Mouse (Mus musculus) neural tube, embryonic 15.5 days (tissue): ENCODE data around the gene Gjc3. TPM values are rescaled to one million over a fixed set of nuclear protein-coding genes. Genes with fewer than 3 reads are reported as not detected.
"Not testable (repeated sequence)": the region's sequence is repeated elsewhere in the genome, so short reads cannot be mapped to it uniquely, and the experiment has no call there.

Experiments used
- ATAC-seq: fragments of 200-750 bp; cut with Nextera tagmentation; 2 replicates; pipeline ENCODE4 v1.8.0; 2017; ENCODE audit warnings: mild to moderate bottlenecking, moderate TSS enrichment, moderate library complexity; ENCODE audit not compliant: low FRiP score
- H3K27ac ChIP-seq: fragments of 300-500 bp; sonication (generic); replicated peaks from 2 replicates; pipeline ENCODE4 v1.5.1; 2015; ENCODE audit warnings: mild to moderate bottlenecking, inconsistent platforms
- H3K27me3 ChIP-seq: fragments of 300-500 bp; sonication (generic); replicated peaks from 2 replicates; pipeline ENCODE4 v1.6.1; 2015; ENCODE audit warnings: inconsistent platforms
- H3K36me3 ChIP-seq: fragments of 300-500 bp; sonication (generic); 2 replicates; pipeline ENCODE4 v1.6.1; 2015; ENCODE audit warnings: inconsistent platforms
- H3K4me1 ChIP-seq: fragments of 300-500 bp; sonication (generic); 2 replicates; pipeline ENCODE4 v1.6.1; 2015; ENCODE audit warnings: inconsistent platforms
- H3K4me2 ChIP-seq: fragments of 300-500 bp; sonication (generic); 2 replicates; pipeline ENCODE4 v1.6.1; 2015; ENCODE audit warnings: inconsistent platforms, mild to moderate bottlenecking, moderate library complexity
- H3K4me3 ChIP-seq: fragments of 300-500 bp; sonication (generic); replicated peaks from 2 replicates; pipeline ENCODE4 v1.5.1; 2015; ENCODE audit warnings: mild to moderate bottlenecking, inconsistent platforms
- H3K9ac ChIP-seq: fragments of 300-500 bp; sonication (generic); replicated peaks from 2 replicates; pipeline ENCODE4 v1.6.1; 2015; ENCODE audit warnings: mild to moderate bottlenecking, inconsistent platforms
- H3K9me3 ChIP-seq: fragments of 300-500 bp; sonication (generic); replicated peaks from 2 replicates; pipeline ENCODE4 v1.6.1; 2016; ENCODE audit warnings: inconsistent platforms
- WGBS: fragments of 180-500 bp; shearing (Covaris S2); methylation state at CpG from one replicate; pipeline ENCODE4 v1.1.7; 2015; ENCODE audit warnings: mixed read lengths; 5-methylcytosine and 5-hydroxymethylcytosine counted together
- polyA plus RNA-seq: library from polyadenylated mRNA; unstranded; fragments of >200 nt; fragmentation: Nextera tagmentation; extraction: Ambion mirVana; gene quantifications from 2 replicates; pipeline ENCODE4 v1.2.1, GENCODE M21; 2015

The Gjc3 gene
- polyA plus RNA-seq, 1 experiment from 2014 or later: 1.6 TPM

DNA sequence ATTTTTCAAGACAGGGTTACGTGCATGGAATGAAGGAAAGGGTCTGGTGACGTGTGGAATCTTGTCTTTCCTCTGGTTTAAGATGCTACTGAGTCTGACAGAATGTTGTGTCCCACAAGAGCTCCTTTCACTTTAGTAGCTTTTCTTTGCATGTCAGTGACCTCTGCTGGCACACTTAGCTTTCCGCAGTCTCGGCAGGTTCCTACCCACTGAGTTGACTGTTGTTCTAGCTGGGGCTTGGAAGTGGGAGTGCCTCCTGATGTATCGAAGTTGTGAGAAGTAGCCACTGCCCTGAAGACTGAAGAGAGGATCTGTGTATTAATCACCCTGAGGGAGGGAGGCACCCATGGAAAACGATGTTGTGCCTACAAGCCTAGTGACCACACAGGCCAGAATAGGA lies 11.7 kb downstream of the Gjc3 start:
- Histone ChIP-seq H3K27me3 (no peaks in the 10 kb centered on the region), H3K27ac (no peak overlapping the region), H3K4me2 (no peak overlapping the region), H3K4me3 (no peak overlapping the region), H3K4me1 (no peaks in the 10 kb centered on the region), H3K9ac (no peak overlapping the region), H3K36me3 (no peaks in the 10 kb centered on the region), H3K9me3 (no peaks in the 10 kb centered on the region)
- WGBS: 53% methylated on average over 6 of the region's 6 CpGs
- no peak for ATAC-seq

DNA sequence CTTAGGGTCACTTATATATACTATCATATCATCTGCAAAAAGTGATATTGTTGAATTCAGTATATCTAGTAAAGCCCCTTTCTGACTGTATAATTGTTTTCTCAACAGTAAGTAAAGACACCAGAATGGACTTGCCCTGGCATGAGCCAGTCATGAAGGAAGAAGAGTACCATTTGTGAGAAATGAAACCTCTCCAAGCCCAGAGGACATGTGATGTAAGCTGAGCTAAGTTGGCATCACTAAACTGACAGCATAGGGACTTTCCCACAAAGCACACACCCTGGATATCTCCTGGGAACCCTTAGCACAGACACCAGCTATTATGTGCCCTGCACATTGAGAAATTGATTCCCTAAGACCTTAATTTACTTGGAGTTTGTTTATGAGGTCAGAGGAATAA lies 15.6 kb downstream of the Gjc3 start:
- ATAC-seq: no peak
- Histone ChIP-seq H3K27me3 (no peaks in the 10 kb centered on the region), H3K4me1 (no peaks in the 10 kb centered on the region), H3K4me2 (no peak overlapping the region), H3K9ac (no peak overlapping the region), H3K27ac (no peak overlapping the region), H3K36me3 (no peaks in the 10 kb centered on the region), H3K9me3 (no peaks in the 10 kb centered on the region), H3K4me3 (no peak overlapping the region)

DNA sequence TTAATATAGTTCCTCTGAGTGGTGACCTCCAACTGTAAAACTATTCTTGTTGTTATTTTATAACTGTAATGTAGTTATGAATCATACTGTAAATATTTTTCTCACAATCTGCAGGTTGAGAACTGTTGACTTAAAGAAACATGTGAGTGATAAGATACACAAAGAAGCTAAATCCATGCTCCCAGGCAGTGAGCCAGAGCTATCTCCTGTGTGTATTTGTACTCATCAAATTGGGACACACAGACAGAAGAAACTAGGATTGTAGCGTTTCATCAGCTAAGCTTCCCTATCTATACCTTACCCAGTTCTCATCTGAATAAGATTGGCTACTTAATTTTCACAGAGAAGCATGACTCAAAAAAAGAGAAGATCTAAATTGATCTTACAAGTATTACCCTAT lies 19.8 kb downstream of the Gjc3 start:
- Histone ChIP-seq H3K4me2 (no peak overlapping the region), H3K9ac (no peak overlapping the region), H3K27me3 (no peaks in the 10 kb centered on the region), H3K9me3 (no peaks in the 10 kb centered on the region), H3K4me3 (no peak overlapping the region), H3K36me3 (no peaks in the 10 kb centered on the region), H3K27ac (no peak overlapping the region), H3K4me1 (no peaks in the 10 kb centered on the region)
- 82% methylated on average over 1 of the region's 1 CpGs for WGBS
- no peak for ATAC-seq

DNA sequence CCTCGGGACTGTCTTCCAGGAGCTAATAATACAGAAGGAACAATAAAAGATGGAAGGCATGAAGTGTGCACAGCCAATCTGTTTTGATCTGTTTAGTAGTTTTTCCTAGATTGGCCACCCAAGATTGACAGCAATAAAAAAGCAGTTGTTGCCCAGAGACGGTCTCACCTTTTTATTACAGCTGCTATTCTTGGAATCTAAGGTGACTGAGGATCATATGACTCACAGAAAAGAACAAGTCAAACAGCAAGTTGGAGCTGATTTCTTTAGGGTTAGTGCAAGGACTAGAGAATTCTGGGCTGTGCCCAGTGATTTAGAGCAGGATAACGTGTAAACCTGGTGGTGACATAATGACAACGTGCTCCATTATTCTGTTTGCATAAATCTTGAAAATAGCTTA lies 21.9 kb downstream of the Gjc3 start:
- no peaks in the 10 kb centered on the region for H3K9me3 ChIP-seq
- no peaks in the 10 kb centered on the region for H3K4me1 ChIP-seq
- WGBS: 79% methylated on average over 4 of the region's 4 CpGs
- ATAC-seq: no peak
- no peak overlapping the region for H3K27ac ChIP-seq
- H3K36me3 ChIP-seq: no peaks in the 10 kb centered on the region
- no peak overlapping the region for H3K9ac ChIP-seq
- no peak overlapping the region for H3K4me2 ChIP-seq
- H3K27me3 ChIP-seq: no peaks in the 10 kb centered on the region
- H3K4me3 ChIP-seq: no peak overlapping the region

DNA sequence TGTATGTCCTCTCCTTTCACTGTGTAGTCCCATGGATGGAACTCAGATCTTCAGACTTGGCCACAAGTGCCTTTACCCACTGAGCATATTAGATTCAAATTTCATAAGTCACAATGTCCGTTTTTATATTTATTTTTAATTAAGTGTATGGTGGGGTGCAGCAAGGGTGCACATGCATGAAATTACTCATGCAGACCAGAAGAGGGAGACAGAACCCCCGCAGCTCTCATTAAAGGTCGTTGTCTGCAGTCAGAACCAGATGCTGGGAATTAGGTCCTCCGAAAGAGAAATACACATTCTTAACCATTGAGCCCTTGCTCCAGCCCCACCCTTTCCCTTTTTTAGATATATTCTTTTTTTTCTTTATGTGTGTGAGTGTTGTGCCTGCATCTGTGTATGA lies 25.7 kb downstream of the Gjc3 start:
- Histone ChIP-seq H3K36me3 (no peaks in the 10 kb centered on the region), H3K27me3 (no peaks in the 10 kb centered on the region), H3K9me3 (no peaks in the 10 kb centered on the region), H3K9ac (no peak overlapping the region), H3K4me1 (no peaks in the 10 kb centered on the region), H3K27ac (no peak overlapping the region), H3K4me3 (no peak overlapping the region), H3K4me2 (no peak overlapping the region)
- WGBS: 68% methylated on average over 4 of the region's 4 CpGs
- ATAC-seq: no peak

DNA sequence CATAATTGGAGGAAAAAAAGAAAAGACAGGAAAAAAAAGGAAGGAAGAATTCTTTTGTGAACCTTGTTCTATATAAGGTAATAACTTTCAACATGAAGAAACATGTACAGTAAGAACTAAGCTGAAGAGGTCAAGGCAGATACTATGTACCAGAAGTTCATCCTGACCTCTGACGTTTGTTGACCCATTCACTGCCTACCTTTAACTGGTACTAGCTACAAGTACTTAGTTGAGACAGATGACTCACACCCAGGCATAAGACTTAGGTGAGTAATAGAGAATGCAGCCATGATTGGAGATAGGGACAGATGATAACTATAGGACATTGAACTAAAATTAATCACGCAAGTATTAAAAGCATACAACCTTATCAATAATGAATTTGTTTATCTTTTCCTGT lies 26.4 kb downstream of the Gjc3 start:
- no peaks in the 10 kb centered on the region for H3K9me3 ChIP-seq
- H3K27me3 ChIP-seq: no peaks in the 10 kb centered on the region
- H3K4me1 ChIP-seq: no peaks in the 10 kb centered on the region
- H3K9ac ChIP-seq: no peak overlapping the region
- no peak overlapping the region for H3K4me2 ChIP-seq
- no peaks in the 10 kb centered on the region for H3K36me3 ChIP-seq
- no peak for ATAC-seq
- no peak overlapping the region for H3K27ac ChIP-seq
- 95% methylated on average over 2 of the region's 2 CpGs for whole genome bisulfite sequencing
- H3K4me3 ChIP-seq: no peak overlapping the region

DNA sequence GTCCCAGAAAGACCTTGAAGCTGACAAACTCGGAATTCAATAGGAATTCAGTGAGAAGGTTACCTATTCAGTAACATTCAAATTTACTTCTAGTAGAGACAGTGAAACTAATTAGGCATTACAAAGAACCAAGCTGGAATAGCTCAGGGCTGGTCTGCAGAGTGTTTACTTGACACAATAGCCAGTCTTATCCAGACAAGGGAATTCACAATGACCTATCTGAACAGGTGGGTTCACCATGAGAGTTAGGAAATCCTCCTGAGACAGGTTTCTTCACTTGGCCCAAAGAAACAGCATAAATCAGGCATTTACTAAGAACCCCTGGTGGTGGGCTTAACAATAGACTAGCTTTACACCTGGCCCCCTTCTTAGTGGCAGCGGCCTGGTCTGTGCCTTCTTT lies 29.0 kb downstream of the Gjc3 start:
- not testable (repeated sequence) for H3K27me3 ChIP-seq, H3K4me3 ChIP-seq, H3K4me1 ChIP-seq, H3K9me3 ChIP-seq, H3K27ac ChIP-seq, H3K36me3 ChIP-seq, H3K4me2 ChIP-seq, H3K9ac ChIP-seq, ATAC-seq
- WGBS: 77% methylated on average over 2 of the region's 2 CpGs

DNA sequence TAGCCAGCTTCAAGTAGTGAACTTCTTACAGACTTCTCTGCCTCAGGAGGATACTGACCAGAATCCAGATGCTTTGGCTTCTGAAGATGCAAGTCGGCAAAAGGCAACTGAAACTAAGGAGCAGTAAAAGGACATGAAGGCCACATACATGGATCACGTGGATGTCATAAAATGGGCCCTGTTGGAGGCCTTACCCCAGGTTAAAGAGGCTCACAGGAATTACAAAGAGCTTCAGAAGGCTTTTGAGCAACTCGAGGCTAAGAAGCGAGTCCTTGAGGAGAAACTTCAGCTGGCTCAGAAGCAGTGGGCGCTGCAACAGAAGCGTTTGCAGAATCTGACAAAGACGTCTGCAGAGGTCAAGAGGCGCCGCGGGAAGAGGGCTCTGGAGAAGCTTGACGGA lies 34.5 kb downstream of the Gjc3 start:
- Histone ChIP-seq H3K4me3 (no peak overlapping the region), H3K4me1 (no peaks in the 10 kb centered on the region), H3K9ac (no peak overlapping the region), H3K27ac (no peak overlapping the region), H3K4me2 (no peak overlapping the region), H3K9me3 (no peaks in the 10 kb centered on the region), H3K27me3 (no peaks in the 10 kb centered on the region), H3K36me3 (no peaks in the 10 kb centered on the region)
- WGBS: 83% methylated on average over 11 of the region's 11 CpGs
- ATAC-seq: no peak

DNA sequence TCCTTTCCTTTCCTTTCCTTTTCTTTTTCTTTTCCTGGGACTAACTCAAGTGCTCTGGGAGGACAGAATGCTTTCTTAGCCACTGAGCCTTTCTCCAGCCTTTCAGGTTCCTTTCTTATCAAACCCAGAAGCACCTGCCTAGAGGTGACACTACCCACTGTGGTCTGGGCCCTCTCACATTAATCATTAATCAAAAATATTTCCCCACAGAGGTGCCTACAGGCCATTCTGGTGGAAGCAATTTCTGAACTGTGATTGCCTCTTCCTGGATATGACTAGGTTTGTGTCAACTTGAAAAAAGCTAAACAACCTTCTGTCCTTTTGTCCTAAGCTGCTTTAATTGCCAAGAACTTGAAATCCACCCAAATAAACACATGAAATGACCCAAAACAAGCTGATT lies 40.7 kb downstream of the Gjc3 start:
- no peaks in the 10 kb centered on the region for H3K27me3 ChIP-seq
- H3K4me1 ChIP-seq: no peaks in the 10 kb centered on the region
- no peaks in the 10 kb centered on the region for H3K36me3 ChIP-seq
- no peak for ATAC-seq
- no peak overlapping the region for H3K4me3 ChIP-seq
- H3K9me3 ChIP-seq: no peaks in the 10 kb centered on the region
- H3K9ac ChIP-seq: no peak overlapping the region
- no peak overlapping the region for H3K27ac ChIP-seq
- no peak overlapping the region for H3K4me2 ChIP-seq

DNA sequence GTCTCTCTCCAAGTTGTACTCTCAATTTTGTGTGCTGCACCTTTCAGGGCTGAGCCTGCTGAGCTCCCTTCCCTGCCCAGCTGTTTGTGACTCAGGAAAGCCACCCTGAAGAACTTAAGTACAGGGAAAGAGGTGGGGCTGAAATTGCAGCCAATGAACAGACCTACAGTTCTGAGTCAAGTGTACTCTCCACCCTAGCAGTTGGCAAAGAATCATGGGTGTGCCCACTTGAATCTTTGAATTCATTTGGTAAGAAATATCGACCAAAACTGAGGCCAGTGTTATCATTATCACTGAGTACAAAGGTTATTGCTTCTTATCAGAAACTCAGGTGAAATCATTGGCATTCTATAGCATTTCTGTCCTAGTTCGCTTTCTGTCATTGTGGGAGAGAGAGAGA lies 41.4 kb downstream of the Gjc3 start, which contains the start of gene Cyp3a13:
Cyp3a13 (minus strand) TSS at position 88 of the 400 bp plus-strand sequence.
- no peak within 1 kb of the TSS for H3K27ac ChIP-seq
- H3K9ac ChIP-seq: no peak within 1 kb of the TSS
- no peak within 1 kb of the TSS for H3K4me3 ChIP-seq
- ATAC-seq: no peak
- 68% methylated on average over 2 of the region's 2 CpGs for WGBS
- H3K36me3 ChIP-seq: no peaks in the 10 kb centered on the region
- no peaks in the 10 kb centered on the region for H3K9me3 ChIP-seq
- H3K4me2 ChIP-seq: no peak within 1 kb of the TSS
- no peaks in the 10 kb centered on the region for H3K4me1 ChIP-seq
- H3K27me3 ChIP-seq: no peaks in the 10 kb centered on the region

DNA sequence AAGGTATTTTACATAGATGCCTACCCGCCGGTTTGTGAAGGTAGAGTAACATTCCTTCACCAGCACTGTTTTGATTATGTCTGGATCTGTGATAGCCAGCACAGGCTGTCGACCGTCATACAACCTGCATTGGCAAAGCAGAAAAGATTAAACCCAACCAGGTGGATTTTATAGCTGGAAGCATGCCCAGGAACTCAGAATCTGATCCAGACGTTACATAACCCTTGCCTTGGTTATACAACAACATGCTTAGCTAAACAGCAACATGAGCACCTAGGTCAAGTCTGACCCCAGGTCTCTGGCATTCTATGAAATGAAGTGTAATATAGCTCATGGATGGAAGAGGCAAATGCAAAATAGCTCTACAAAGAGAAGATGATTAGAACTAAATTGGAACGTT lies 47.3 kb downstream of the Gjc3 start:
- WGBS: 85% methylated on average over 6 of the region's 6 CpGs
- no peak for ATAC-seq
- Histone ChIP-seq H3K27me3 (no peaks in the 10 kb centered on the region), H3K4me1 (no peaks in the 10 kb centered on the region), H3K9ac (no peak overlapping the region), H3K36me3 (no peaks in the 10 kb centered on the region), H3K27ac (no peak overlapping the region), H3K4me3 (no peak overlapping the region), H3K4me2 (no peak overlapping the region), H3K9me3 (no peaks in the 10 kb centered on the region)

DNA sequence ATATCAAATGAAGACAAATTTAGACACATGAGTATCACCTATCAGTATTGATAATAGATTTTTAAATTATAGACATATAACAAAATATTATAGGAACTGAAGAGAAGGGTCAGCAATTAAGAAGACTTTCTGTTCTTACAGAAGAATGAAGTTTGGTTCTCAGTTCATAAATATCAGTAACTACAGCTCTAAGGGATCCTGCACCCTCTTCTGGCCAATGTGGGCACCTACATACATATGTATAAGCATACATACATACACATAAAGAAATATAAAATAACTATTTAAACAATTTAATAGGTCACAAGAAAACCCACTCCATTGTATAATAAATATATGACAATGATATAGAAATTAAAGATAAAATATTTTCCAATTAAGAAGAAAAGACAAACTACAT lies 48.4 kb downstream of the Gjc3 start:
- Histone ChIP-seq H3K36me3 (no peaks in the 10 kb centered on the region), H3K4me3 (no peak overlapping the region), H3K9me3 (no peaks in the 10 kb centered on the region), H3K4me1 (no peaks in the 10 kb centered on the region), H3K27ac (no peak overlapping the region), H3K4me2 (no peak overlapping the region), H3K27me3 (no peaks in the 10 kb centered on the region), H3K9ac (no peak overlapping the region)
- ATAC-seq: no peak

DNA sequence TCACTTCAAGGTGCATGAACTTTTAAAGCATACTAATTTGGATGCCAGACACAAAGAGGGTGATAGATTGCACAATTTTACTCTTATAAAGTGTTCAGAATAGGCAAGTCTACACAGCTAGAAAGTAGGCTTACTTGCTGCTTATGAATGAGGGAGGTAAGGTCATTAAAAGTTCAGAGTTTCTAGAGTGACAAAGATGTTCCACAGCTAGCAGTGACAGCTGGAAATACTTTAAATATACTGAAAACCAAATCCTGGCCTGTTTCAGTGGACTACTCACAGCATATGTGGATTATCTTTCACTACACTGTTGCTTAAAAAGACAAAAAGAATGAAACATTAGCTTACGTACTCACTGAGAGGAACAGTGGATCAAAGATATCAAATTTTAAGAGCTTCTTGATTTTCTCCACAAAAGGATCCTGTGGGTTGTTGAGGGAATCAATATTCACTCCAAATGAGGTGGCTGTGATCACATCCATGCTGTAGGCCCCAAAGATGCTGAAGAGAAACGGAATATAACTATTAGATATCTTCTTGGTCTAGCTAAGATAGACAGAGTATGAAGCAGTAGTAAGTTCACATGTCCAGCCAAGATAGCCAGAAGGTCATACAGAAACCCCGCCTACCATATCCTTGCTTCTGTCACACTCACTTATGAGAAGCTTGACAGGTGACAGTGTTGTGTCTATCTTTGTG lies 53.2 kb downstream of the Gjc3 start:
- ATAC-seq: no peak
- Histone ChIP-seq H3K27me3 (no peaks in the 10 kb centered on the region), H3K9me3 (no peaks in the 10 kb centered on the region), H3K36me3 (no peaks in the 10 kb centered on the region), H3K4me2 (no peak overlapping the region), H3K4me3 (no peak overlapping the region), H3K9ac (no peak overlapping the region), H3K27ac (no peak overlapping the region), H3K4me1 (no peaks in the 10 kb centered on the region)
- 89% methylated on average over 3 of the region's 3 CpGs for WGBS
